Mouse (Mus musculus) left cerebral cortex, adult 11 months (tissue): ENCODE measurements around the gene Atxn7.
A peak's percentile ranks its signal among the peaks of the same experiment; 100 is the strongest.
"Not testable (repeated sequence)": the region's sequence is repeated elsewhere in the genome, so short reads cannot be mapped to it uniquely, and the experiment has no call there.

Source experiments
- DNase-seq: peaks from one replicate; pipeline ENCODE4 v3.0.0; 2022; ENCODE audit warnings: low spot score

Atxn7 gene

GRCm38 (mm10) chr14:13988397-13988796 lies 27.2 kb downstream of the Atxn7 start:
- DNase-seq: no peak

GRCm38 (mm10) chr14:13990741-13991140 lies 29.5 kb downstream of the Atxn7 start:
- DNase-seq: no peak

DNA sequence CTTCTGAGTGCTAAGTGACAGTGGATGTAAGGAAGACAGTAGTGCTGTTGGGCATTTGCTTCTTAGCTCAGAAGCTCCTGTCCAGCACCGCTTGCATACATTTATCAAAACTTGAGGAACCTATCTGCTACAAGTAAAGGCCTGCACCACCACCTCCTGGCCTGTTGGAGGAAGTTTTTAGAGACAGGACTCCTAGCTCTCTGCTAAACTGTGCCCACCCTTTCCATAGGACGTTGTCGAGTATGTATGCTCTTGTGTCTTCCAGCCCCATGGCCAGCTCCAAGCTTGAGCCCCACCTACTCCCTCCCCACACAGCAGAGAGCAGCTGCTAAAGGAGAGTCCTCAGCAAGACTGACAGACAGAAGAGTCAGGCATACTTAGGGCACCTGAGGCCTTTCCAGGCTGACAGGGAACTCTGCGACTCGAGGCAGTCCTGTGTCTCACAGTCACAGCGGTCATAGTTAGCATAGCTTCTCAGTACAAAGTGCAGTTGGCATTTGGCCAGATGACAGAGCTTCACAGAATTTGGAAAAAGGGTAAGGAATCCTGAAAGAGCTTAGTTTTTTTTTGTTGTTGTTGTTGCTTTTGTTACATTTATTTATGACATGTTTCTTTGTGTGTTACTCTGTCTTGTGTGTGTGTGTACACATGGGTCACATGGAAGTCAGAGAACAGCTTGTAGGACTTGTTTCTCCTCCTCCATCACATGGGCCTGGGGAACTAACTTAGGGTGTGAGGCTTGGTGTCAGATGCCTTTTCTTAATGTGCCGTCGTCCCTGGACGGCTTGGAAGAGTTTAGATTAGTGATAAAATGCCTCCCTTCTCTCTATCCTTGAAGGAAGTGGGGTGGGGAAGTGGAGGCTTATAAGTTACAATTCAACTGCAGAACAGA lies 34.2 kb downstream of the Atxn7 start:
- no peak for DNase-seq

GRCm38 (mm10) chr14:14002771-14003170 lies 41.5 kb downstream of the Atxn7 start:
- DNase-seq: no peak

GRCm38 (mm10) chr14:14009712-14010111 lies 48.5 kb downstream of the Atxn7 start:
- DNase-seq: no peak

DNA sequence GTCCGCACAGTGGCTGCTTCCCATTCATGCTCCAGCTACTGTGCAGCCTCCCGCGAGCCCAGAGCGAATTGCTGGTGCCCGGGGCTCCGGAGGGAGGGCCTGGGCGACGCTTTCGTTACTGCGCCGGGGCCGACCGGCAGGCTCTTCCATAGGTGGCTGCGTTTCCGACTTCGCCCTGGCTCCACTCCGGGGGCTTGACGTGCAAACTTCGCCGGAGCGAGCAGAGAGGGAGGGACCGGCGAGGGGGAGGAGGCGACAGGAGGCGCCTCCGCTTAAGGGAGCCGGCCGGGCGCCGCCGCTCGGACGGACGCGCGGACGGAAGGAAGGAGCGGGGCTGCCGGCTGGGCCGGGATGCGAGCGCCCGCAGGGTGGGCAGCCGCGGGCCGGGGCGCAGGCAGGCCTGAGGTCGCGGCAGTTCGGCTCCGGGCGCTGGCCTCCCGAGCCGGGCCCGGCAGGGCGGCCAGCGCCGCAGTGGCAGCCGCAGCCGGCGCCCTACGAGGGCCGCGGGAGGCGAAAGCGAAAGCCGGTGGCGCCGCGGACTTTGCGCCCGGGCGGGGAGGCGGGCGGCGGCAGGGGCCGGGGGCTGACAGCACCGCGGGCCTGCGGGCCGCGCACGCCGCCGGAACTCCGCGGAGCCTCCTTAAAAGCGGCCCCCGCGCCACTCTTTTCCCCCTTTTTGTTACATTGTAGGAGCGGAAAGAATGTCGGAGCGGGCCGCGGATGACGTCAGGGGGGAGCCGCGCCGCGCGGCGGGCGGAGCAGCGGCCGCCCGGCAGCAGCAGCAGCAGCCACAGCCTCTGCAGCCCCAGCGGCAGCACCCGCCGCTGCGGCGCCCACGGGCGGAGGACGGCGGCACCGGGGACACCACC lies 51.4 kb downstream of the Atxn7 start:
- peak; percentile 73 for DNase-seq

DNA sequence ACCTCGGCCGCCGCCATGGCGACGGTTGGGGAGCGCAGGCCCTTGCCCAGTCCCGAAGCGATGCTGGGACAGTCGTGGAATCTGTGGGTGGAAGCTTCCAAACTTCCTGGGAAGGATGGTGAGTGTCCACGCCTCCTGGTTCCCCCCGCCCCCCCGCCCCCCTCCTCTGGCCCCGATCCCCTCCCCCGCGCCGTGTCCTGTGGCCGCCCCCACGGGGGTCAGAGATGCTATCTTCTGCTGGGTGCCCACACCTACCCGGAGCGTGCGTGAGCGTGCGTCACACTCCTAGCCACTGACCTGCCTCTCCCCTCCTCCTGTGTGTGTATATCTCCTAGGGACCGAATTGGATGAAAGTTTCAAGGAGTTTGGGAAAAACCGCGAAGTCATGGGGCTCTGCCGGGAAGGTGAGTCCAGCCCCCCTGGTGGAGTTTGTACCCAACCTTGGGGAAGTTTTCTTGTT lies 52.0 kb downstream of the Atxn7 start:
- no peak for DNase-seq

GRCm38 (mm10) chr14:14014636-14015375 lies 53.6 kb downstream of the Atxn7 start:
- no peak for DNase-seq

GRCm38 (mm10) chr14:14019155-14019894 lies 58.1 kb downstream of the Atxn7 start:
- no peak for DNase-seq

GRCm38 (mm10) chr14:14021244-14021643 lies 60.0 kb downstream of the Atxn7 start:
- no peak for DNase-seq

- DNase-seq: no peak
These were observed 64.6 kb downstream of the Atxn7 start for GRCm38 (mm10) chr14:14025870-14026269.

DNA sequence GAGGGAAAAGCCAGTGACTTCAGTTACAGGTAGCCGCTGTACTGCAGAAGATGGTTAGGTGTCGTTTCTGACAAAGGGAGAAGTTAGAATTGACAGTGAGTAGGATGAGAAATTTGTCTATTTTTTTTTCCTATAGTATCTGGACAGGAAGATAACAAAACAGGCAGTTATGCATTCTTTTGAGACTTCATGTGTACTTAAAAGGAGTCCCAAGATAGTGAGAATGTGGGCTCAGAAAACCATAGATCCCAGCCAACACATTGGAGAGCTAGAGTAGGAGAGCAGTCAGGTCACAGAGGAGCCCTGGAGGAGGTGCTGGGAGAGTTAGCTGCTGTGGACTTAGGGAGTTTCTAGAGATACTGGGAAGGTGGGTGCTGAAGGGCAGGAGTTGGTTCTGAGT lies 69.4 kb downstream of the Atxn7 start:
- DNase-seq: no peak

DNA sequence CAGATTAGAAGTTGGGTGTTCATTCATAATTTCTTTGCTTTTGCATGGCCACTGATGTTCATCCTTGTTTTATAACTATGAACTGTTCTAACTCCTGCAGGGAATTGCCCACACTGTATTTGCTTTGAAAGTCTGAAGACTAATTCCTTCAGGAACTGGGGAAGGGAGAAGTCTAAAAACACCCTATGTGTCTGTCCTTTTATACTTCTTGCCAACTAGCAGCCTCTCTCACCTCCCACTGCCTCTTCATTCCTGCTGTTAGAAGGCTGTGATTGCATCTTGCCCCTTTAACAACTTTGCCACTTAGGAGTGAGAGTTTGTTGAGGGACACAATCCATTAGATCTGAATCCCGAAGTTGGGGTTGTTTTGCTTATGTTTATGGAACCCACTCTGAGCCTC lies 71.6 kb downstream of the Atxn7 start:
- DNase-seq: no peak

- no peak for DNase-seq
These were observed 75.1 kb downstream of the Atxn7 start for GRCm38 (mm10) chr14:14036352-14036751.

- no peak for DNase-seq
These were observed 77.0 kb downstream of the Atxn7 start for GRCm38 (mm10) chr14:14038233-14038632.

- no peak for DNase-seq
These were observed 81.1 kb downstream of the Atxn7 start for GRCm38 (mm10) chr14:14042336-14042735.

DNA sequence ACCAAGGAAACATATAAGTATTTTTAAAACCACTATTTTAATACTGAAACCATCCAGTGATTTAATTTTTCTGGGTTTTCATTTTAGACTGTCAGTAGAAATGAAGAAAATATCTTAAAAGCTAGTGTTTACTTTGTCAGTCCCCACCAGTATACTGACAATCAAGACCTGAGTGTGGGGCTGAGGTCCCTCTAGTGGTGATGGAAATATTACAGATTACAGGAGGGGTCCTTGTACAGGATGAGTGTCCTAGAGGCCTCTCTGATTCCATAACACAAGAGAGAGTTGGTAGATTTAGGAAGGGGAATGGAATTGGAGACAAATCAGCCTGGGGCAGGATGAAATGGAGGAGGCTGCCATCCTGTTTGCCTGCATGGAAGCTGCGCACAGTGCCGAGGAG lies 93.1 kb downstream of the Atxn7 start:
- no peak for DNase-seq

DNA sequence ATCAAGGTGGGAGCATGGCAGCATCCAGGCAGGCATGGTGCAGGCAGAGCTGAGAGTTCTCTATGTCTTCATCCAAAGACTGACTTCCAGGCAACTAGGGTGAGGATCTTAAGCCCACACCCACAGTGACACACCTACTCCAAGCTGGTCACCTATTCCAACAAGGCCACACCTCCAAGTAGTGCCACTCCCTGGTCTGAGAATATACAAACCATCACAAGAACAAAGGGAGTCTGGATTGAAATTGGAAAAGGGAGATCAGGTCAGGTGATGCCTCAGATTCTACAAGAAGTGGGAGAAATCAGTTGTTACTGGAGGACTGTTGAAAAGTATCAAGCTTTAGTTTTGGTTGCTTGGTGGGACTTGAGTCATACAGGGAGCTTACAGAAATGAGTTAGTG lies 98.4 kb downstream of the Atxn7 start:
- not testable (repeated sequence) for DNase-seq

DNA sequence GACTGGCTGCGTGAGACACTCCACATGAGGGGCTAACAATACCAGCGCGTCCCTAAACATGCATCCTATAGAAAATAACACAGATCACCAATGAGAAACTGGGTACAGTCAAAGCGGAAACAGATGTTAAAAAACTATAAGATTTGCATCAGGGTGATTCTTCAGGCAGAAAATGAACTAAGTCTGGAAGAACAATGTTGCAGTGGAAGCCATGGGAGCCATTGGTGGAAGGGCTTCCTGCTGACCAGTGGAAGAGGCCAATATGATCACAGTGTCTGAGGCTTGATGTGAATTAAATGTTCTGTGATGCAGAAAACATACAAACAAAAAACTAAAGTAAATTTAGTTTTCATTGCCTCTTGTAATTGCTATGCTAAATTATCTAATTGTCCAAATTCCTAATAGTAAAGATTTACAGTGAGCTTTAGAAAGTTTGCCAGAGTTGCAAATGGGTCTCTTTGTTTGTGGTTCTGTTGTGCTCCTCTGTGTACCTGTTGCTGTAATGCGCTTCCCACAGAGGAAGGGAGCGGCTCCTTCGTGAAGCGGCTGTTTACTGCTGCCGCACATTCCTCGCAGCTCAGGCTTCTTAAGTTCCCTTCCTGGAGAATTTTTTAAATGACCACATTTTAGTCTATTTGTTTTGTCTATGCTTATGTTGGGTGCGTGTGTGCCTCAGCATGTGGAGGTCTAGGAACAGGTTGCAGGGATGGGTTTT lies 101.4 kb downstream of the Atxn7 start:
- DNase-seq: no peak

DNA sequence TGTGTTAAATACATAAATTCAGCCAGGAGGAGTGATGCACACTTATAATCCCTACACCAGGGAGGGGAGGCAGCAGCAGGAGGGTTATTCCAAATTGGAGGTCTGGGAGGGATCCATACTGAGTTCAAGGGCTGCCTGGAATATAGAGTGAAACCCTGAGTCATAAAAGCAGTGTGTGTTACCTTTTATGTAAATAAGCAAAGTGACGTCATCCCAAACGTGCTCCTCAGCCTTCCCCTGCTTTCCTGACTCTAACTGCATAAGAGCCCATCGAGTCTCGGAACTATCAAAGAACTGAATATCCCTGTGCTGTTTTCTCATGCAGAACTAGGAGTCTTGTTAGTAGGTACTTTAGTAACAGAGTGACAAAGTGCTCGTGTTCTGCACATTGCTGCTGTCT lies 102.1 kb downstream of the Atxn7 start:
- DNase-seq: no peak
